Mouse (Mus musculus) midbrain, postnatal 0 days (tissue): ENCODE results near the gene Stard13. TPM values are rescaled to one million over a fixed set of nuclear protein-coding genes. Genes with fewer than 3 reads are reported as not detected.

Experiments used
- ATAC-seq: fragments of 200-750 bp; cut with Nextera tagmentation; 2 replicates; pipeline ENCODE4 v1.8.0; 2017; ENCODE audit warnings: moderate number of reproducible peaks, mild to moderate bottlenecking, moderate TSS enrichment, moderate library complexity; ENCODE audit not compliant: low FRiP score
- DNase-seq: peaks from one replicate; pipeline ENCODE4 v3.0.0-alpha.2; 2015; ENCODE audit warnings: low spot score
- H3K27ac ChIP-seq: fragments of 300-500 bp; sonication (generic); 2 replicates; pipeline ENCODE4 v1.5.1; 2014; ENCODE audit warnings: low read depth, mild to moderate bottlenecking, low read length, mixed read lengths
- H3K27me3 ChIP-seq: fragments of 300-500 bp; sonication (generic); 2 replicates; pipeline ENCODE4 v1.6.1; 2014; ENCODE audit warnings: low read length, control low read depth, mixed read lengths; ENCODE audit not compliant: insufficient read depth
- H3K36me3 ChIP-seq: fragments of 300-500 bp; sonication (generic); 2 replicates; pipeline ENCODE4 v1.6.1; 2014; ENCODE audit warnings: low read length, control low read depth, mixed read lengths; ENCODE audit not compliant: insufficient read depth
- H3K4me1 ChIP-seq: fragments of 300-500 bp; sonication (generic); 2 replicates; pipeline ENCODE4 v1.6.1; 2014; ENCODE audit warnings: mild to moderate bottlenecking, control low read depth, antibody characterized with exemption, low read length, mixed read lengths; ENCODE audit not compliant: insufficient read depth
- H3K4me2 ChIP-seq: fragments of 300-500 bp; sonication (generic); 2 replicates; pipeline ENCODE4 v1.6.1; 2014; ENCODE audit warnings: low read depth, mild to moderate bottlenecking, low read length, mixed read lengths; ENCODE audit not compliant: poor library complexity, severe bottlenecking
- H3K4me3 ChIP-seq: fragments of 300-500 bp; sonication (generic); 2 replicates; pipeline ENCODE4 v1.5.1; 2014; ENCODE audit warnings: low read depth, mild to moderate bottlenecking, low read length, moderate library complexity
- H3K9ac ChIP-seq: fragments of 300-500 bp; sonication (generic); replicated peaks from 2 replicates; pipeline ENCODE4 v1.6.1; 2014; ENCODE audit warnings: mild to moderate bottlenecking, low read length, moderate library complexity, mixed read lengths; ENCODE audit not compliant: poor library complexity, severe bottlenecking
- H3K9me3 ChIP-seq: fragments of 300-500 bp; sonication (generic); 2 replicates; pipeline ENCODE4 v1.6.1; 2016; ENCODE audit warnings: low read length, control low read depth
- CTCF ChIP-seq: IDR thresholded peaks from 2 replicates; pipeline ENCODE4 v1.5.1; 2016; ENCODE audit warnings: antibody characterized with exemption, mild to moderate bottlenecking
- WGBS: fragments of 180-500 bp; shearing (Covaris S2); extraction: QIAGEN DNeasy Blood & Tissue Kit; methylation state at CpG from one replicate; pipeline ENCODE4 v1.1.7; 2014; 5-methylcytosine and 5-hydroxymethylcytosine counted together
- polyA plus RNA-seq: library from polyadenylated mRNA; unstranded; fragments of >200 nt; fragmentation: Nextera tagmentation; extraction: Ambion mirVana; gene quantifications from 2 replicates; pipeline ENCODE4 v1.2.1, GENCODE M21; 2015
- total RNA-seq: library from RNA; depleted of rRNA; stranded (reverse); fragments of >200 nt; gene quantifications from 2 replicates; pipeline ENCODE4 v1.2.3, GENCODE M21; 2014

Gene Stard13
- total and polyA plus RNA-seq, 2 experiments from 2014 or later: 2.1 to 27.2 TPM

- WGBS: 1% methylated on average over 27 of the region's 27 CpGs
- H3K4me2 ChIP-seq: peak overlapping the region; percentile 95
- H3K9me3 ChIP-seq: no peaks in the 10 kb centered on the region
- DNase-seq (peak; percentile 72), ATAC-seq (peak; percentile 88)
- H3K4me1 ChIP-seq: no peaks in the 10 kb centered on the region
- H3K9ac ChIP-seq: peak overlapping the region; percentile 56
- H3K4me3 ChIP-seq: peak overlapping the region; percentile 50
- no peaks in the 10 kb centered on the region for H3K36me3 ChIP-seq
- H3K27ac ChIP-seq: no peak overlapping the region
- no peaks in the 10 kb centered on the region for H3K27me3 ChIP-seq
- TF ChIP-seq CTCF: no peak
Observed at GRCm38 (mm10) chr5:151189789-151190378, 43.8 kb downstream of the Stard13 start.

- ATAC-seq (no peak), DNase-seq (no peak)
- no peaks in the 10 kb centered on the region for H3K9me3 ChIP-seq
- peak overlapping the region; percentile 56; the same call in 1 of the 2 replicates for H3K9ac ChIP-seq
- peak overlapping the region; percentile 50 for H3K4me3 ChIP-seq
- H3K4me2 ChIP-seq: peak overlapping the region; percentile 95
- 41% methylated on average over 3 of the region's 3 CpGs for WGBS
- no peak for TF ChIP-seq CTCF
- no peaks in the 10 kb centered on the region for H3K27me3 ChIP-seq
- no peaks in the 10 kb centered on the region for H3K36me3 ChIP-seq
- no peaks in the 10 kb centered on the region for H3K4me1 ChIP-seq
- no peak overlapping the region for H3K27ac ChIP-seq
Observed at GRCm38 (mm10) chr5:151189321-151189720, 44.3 kb downstream of the Stard13 start.

GRCm38 (mm10) chr5:151188659-151189058 lies 45.0 kb downstream of the Stard13 start:
- H3K4me1 ChIP-seq: no peaks in the 10 kb centered on the region
- no peaks in the 10 kb centered on the region for H3K27me3 ChIP-seq
- H3K36me3 ChIP-seq: no peaks in the 10 kb centered on the region
- WGBS: 80% methylated on average over 6 of the region's 6 CpGs
- no peak for ATAC-seq
- no peak overlapping the region for H3K27ac ChIP-seq
- H3K9me3 ChIP-seq: no peaks in the 10 kb centered on the region
- TF ChIP-seq CTCF: no peak
- H3K4me3 ChIP-seq: no peak overlapping the region
- no peak overlapping the region for H3K9ac ChIP-seq
- no peak for DNase-seq
- no peak overlapping the region for H3K4me2 ChIP-seq

- ATAC-seq: no peak
- Histone ChIP-seq H3K27ac (no peak overlapping the region), H3K27me3 (no peaks in the 10 kb centered on the region), H3K9me3 (no peaks in the 10 kb centered on the region), H3K9ac (no peak overlapping the region), H3K36me3 (no peaks in the 10 kb centered on the region), H3K4me3 (no peak overlapping the region), H3K4me1 (no peaks in the 10 kb centered on the region), H3K4me2 (no peak overlapping the region)
- 81% methylated on average over 11 of the region's 11 CpGs for WGBS
- TF ChIP-seq CTCF: no peak
- DNase-seq: no peak
Observed at GRCm38 (mm10) chr5:151187336-151187735, 46.3 kb downstream of the Stard13 start.

- no peaks in the 10 kb centered on the region for H3K36me3 ChIP-seq
- DNase-seq (no peak), ATAC-seq (no peak)
- no peaks in the 10 kb centered on the region for H3K4me1 ChIP-seq
- H3K27me3 ChIP-seq: no peaks in the 10 kb centered on the region
- TF ChIP-seq CTCF: no peak
- H3K9me3 ChIP-seq: no peaks in the 10 kb centered on the region
- 82% methylated on average over 8 of the region's 8 CpGs for WGBS
- H3K4me2 ChIP-seq: no peak overlapping the region
- H3K27ac ChIP-seq: no peak overlapping the region
- H3K9ac ChIP-seq: no peak overlapping the region
- H3K4me3 ChIP-seq: no peak overlapping the region
Observed at GRCm38 (mm10) chr5:151185286-151185856, 48.3 kb downstream of the Stard13 start.

GRCm38 (mm10) chr5:151183656-151184240 lies 49.9 kb downstream of the Stard13 start:
- DNase-seq: no peak
- H3K27me3 ChIP-seq: no peaks in the 10 kb centered on the region
- ATAC-seq: no peak
- no peak overlapping the region for H3K9ac ChIP-seq
- 92% methylated on average over 11 of the region's 11 CpGs for WGBS
- H3K4me2 ChIP-seq: no peak overlapping the region
- no peaks in the 10 kb centered on the region for H3K4me1 ChIP-seq
- H3K9me3 ChIP-seq: no peaks in the 10 kb centered on the region
- H3K36me3 ChIP-seq: no peaks in the 10 kb centered on the region
- H3K4me3 ChIP-seq: no peak overlapping the region
- no peak for TF ChIP-seq CTCF
- H3K27ac ChIP-seq: no peak overlapping the region
